Mouse (Mus musculus) common myeloid progenitor, adult 5-6 weeks (primary cell): ENCODE results near the gene 1700042G07Rik. TPM values are rescaled to one million over a fixed set of nuclear protein-coding genes. Genes with fewer than 3 reads are reported as not detected.

Experiments used
- ATAC-seq: replicated peaks from 2 replicates; pipeline ENCODE4 v1.8.0; 2016; ENCODE audit warnings: low read depth, mild to moderate bottlenecking, moderate TSS enrichment, inconsistent platforms; ENCODE audit not compliant: poor library complexity, severe bottlenecking
- total RNA-seq: library from RNA; stranded (forward); fragments of 200-1000, 187-1606 nt; gene quantifications from 2 replicates; pipeline ENCODE4 v1.2.3, GENCODE M21; 2017

1700042G07Rik gene
- not detected in 2 replicates for total RNA-seq

- no peak for ATAC-seq
Measured at GRCm38 (mm10) chr4:116173072-116173471, at the start of gene 1700042G07Rik, which contains the start of gene Gm49337. TSS of gene 1700042G07Rik (plus strand) at chr4:116173372. TSS of gene Gm49337 (plus strand) at chr4:116173384.

DNA sequence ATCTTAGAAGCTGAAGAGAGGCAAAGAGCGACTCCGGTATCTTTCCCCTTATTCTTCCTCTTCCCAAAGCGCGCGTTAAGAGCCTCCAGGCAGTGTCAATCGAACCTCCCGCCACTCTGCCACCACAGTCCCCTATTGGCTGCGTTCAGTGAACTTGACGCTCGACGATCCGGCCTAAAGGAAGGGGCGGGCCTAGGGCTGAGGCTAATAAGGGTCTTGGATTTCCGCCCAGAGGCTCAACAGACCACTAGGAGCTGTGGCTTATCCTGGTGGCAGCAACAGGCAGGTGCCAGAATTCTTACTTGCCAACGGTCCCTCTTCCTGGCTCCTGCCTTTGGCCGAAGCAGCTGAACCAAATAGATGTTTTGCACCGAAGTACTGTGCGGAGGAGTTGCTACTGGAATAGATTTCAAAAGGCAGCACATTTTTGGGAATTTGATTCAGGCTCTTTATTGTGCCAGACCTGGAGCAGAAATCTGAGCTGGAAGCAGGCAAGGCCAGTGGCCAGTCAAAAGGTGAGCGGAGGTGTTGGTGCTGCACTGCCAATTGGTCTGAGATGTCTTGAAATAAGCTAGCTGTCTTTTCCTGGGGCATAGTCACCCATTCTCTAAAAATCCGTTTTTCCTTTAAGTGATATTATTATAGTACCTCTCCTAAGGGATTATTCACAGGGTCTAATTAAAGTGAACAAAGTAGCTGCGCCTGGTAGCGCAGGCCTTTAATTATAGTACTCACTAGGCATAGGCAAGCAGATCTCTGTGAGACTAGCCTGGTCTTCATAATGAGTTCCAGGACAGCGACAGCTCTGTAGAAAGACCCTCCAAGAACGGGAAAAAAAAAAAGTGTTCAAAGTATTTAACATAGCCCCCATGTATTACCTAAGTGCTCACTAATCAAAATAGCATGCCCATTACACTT, 49.3 kb upstream of the 1700042G07Rik start, which contains the start of the genes Rad54l and Pomgnt1:
Gene Rad54l, minus strand, starts transcription at position 89 of the 918 bp plus-strand sequence.
Gene Pomgnt1, plus strand, starts transcription at position 239 of the 918 bp plus-strand sequence.
- ATAC-seq = peak; percentile 99

DNA sequence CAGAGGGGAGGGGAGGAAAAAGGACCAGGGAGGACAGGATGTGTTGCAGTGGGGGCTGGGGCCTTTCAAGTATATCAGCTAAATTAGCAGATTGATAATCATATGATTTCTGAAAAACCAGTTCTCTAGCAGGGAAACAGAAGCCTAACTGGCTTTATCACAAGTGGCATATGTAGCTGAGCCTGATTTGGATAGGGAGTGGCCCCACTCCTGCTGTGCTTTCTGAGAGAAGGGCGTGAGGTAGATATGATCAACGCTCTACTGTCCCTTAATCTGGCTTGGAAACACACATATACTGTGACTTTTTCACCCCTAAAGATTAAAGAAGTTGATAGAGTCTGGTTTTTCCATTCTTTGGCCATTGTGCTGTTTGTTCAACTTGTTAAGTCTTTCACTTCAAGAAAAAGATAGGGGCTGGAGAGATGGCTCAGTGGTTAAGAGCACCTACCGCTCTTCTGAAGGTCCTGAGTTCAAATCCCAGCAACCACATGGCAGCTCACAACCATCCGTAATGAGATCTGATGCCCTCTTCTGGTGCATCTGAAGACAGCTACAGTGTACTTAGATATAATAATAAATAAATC, 47.3 kb upstream of the 1700042G07Rik start:
- ATAC-seq = no peak

DNA sequence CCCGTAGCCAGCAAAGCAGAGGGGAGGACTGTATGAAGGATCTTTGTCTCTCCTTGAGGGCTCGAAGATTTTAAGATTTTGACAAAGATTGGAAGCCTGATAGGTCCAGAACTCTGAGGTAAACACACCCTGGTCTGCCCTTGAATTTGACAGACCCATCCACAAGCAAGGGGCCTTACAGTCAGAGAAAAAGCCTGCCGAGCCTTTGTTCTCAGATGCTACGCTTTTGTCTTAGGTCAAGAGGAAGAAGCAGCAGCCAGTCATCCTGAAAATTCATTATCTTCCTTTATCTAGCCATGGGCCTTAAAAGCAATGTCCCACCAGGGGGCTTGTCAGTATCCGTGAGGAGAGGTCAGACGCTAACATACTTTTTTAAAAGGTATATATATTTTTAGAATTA, 45.2 kb upstream of the 1700042G07Rik start:
- ATAC-seq = no peak

DNA sequence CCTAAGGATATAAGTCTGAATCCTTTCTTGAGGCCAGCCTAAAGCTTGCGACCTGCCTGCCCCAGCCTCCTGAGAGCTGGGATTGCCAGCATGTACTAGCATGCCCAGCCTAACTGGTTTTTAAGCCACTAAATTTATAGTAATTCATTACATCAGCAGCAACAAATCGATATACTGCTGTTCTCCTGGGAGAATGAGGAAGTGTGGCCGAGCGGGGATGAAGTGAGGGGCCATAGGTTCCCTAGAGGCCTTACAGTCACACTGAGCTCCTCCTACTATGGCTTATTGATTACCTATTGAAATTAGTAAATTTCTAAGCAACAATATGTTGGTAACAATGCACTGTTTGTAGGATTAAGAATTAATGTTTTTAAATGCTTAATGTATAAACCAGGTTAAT, 40.0 kb upstream of the 1700042G07Rik start:
- no peak for ATAC-seq

GRCm38 (mm10) chr4:116134990-116135389, 38.2 kb upstream of the 1700042G07Rik start:
- peak; percentile 87 for ATAC-seq

DNA sequence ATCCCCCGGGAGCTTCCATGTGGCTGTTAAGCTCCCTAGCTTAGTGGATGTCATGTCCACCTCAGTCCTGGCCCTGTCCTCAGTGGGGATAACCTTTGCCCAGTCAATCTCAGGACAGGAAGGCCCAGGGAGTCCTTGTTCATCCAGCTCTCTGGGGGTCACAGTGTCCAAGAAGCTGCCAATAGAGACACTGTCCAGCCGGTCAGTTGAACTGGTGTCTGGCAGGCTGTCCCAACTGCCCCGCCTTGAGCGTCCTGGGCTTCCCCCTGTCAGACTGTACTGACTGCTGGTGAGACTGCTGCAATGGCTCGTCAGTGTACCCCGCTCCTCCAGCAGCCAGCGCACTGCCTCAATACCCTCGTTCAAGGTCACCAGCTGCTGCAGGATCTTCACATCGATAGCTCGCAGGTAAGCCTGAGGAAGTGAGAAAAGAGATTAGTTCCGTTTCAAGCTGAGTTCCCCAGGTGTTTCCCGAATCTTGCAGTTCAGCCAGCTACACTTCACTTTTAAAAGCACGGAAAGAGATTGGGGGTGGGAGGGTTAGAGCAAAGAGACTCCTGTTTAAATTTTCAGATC, 35.7 kb upstream of the 1700042G07Rik start:
- ATAC-seq = no peak

DNA sequence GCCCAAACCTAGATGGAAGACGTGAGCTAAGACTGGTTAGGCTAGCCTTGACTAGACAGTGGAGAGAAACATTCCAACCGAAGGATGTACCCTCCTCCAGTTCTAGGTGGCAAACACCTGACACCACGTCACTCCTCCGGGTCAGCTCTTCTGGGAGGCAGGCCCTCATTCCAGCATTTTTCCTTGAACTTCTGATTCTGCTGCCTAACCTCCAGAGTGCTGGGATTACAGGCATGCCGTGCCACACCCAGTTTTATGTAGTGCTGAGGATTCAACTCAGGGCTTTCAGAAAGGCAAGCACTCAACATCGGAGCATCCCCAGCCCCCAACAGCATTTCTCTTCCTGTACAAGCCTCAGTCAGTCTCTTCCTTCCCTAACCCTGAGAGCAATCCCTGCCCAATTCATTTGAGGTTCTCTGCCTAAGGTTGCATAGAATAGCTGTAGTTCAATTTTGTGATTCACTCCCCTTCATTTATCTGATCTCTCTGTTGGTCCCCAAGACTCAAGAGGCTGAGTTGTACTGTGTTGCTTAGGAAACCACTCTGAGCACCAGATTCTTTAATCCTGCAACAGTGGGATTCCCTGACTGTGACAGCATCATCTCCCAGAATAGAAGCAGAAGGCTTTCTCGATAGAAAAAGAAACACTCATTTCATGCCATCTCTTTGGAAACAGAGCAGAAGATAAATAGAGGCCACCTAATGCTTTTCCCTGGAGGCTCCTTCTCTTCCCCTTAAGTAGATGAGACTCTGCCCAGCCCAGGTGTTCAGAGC, 32.2 kb upstream of the 1700042G07Rik start:
- ATAC-seq = no peak

DNA sequence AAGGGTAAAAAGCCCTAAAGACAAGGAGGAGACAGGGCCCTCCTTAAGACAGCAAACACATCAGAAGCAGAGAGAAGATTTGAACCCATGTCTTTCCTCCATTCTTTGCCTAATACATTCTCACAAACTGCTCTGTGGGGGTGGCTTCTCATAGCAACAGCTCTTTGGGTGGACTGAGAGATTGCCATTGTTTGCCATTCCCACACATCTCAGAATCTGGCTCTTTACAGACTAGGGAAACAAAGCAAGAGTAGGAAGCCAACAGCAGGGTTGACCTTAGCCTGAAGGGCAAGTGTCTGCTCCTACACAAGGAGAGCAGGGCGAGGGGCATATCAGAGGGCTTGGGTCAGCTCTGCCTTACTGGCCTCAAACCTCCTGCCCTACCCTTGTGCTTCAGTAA, 31.4 kb upstream of the 1700042G07Rik start:
- no peak for ATAC-seq

GRCm38 (mm10) chr4:116142269-116142668, 30.9 kb upstream of the 1700042G07Rik start:
- ATAC-seq = no peak

- ATAC-seq = peak; percentile 43; the same call in 1 of the 2 replicates
Measured at GRCm38 (mm10) chr4:116143317-116143811, 29.8 kb upstream of the 1700042G07Rik start.

- ATAC-seq = peak; percentile 73
Measured at GRCm38 (mm10) chr4:116143891-116144717, 29.1 kb upstream of the 1700042G07Rik start.

GRCm38 (mm10) chr4:116149812-116150155, 23.4 kb upstream of the 1700042G07Rik start:
- no peak for ATAC-seq

DNA sequence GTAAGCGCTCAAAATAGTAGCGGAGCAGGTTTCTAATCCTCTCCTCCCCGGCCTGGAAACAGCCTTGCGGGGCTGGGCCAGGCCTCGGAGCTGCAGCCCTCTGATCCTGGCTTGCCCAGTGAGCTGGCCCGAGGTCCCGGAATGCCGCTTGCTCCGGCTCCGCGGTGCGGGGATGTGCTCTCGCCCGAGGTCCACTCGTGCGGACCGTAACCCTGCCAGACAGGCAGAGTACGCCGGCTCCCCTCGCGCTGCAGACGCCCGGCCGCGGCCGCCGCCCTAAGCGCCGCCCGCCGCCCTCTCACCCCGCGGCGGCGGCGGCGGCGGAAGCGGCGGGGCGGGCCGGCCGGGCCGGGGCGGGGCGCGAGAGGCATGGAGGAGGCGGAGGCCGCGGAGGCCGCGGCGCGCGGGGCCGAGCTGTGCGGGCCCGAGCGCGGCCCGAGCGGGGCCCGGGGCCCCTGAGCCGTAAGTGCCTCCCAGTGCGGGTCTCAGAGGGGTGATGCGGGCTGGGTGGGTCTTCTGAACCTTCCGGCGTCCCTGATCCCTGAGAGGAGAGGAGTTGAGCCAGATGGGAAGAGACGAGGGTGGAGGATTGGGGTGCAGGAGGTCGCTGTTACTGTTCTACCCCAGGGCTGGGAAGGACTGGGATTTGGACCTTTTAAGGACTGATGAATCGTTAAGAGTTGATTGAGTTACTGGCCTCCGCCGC, 22.9 kb upstream of the 1700042G07Rik start:
- peak; percentile 71 for ATAC-seq

- ATAC-seq = no peak
Measured at GRCm38 (mm10) chr4:116150862-116151221, 22.3 kb upstream of the 1700042G07Rik start.

GRCm38 (mm10) chr4:116151238-116151637, 21.9 kb upstream of the 1700042G07Rik start, which contains the start of gene Lurap1:
TSS of gene Lurap1 (minus strand) at chr4:116151338.
- no peak for ATAC-seq

- no peak for ATAC-seq
Measured at GRCm38 (mm10) chr4:116152702-116153101, 20.5 kb upstream of the 1700042G07Rik start.

DNA sequence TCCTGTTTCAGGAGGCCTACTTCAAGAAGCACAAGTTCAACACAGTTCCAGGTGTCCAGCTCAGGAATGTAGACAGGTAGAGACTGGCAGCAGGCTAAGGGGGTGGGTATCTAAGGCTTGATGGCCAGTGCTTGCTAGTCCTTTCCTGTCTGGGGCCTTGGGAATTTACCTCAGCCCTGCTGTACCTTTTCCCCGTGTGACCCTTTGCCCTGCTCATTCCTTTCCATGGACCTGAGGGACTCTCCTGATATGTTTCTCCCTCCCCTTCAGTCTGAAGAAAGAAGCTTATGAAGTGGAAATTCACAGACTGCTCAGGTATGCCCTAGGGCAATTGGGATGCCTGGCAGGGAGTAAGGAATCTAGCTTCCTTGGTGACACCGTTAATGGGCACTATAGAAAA, 15.3 kb upstream of the 1700042G07Rik start:
- no peak for ATAC-seq
